Mouse (Mus musculus): Measurements from ENCODE around the gene Cox10. TPM values are rescaled to one million over a fixed set of nuclear protein-coding genes. Genes with fewer than 3 reads are reported as not detected.

Cox10 gene
- polyA plus RNA-seq, 1 experiment from 2014 or later, result 7.4 TPM

- Histone ChIP-seq H3K36me3 (ENCODE audit: control insufficient read depth, insufficient read depth) (no peaks in the 10 kb centered on the region), H3K4me1 (ENCODE audit: control insufficient read depth, low read depth, low read length) (no peaks in the 10 kb centered on the region), H3K27ac (ENCODE audit: low read length) (no peak overlapping the region), H3K27me3 (ENCODE audit: control insufficient read depth, insufficient read depth, low read depth, low read length) (no peaks in the 10 kb centered on the region), H3K4me3 (ENCODE audit: low read depth, low read length) (no peak overlapping the region), H3K9me3 (replicated peaks; ENCODE audit: control insufficient read depth, low read length) (no peaks in the 10 kb centered on the region), H3K4me2 (ENCODE audit: low read depth, low read length) (no peak overlapping the region), H3K9ac (ENCODE audit: low read depth, low read length) (no peak overlapping the region)
- 79% methylated on average over 4 of the region's 4 CpGs for WGBS (ENCODE audit: insufficient replicate concordance)
- ATAC-seq (ENCODE audit: low read depth), result no peak
Observed at GRCm38 (mm10) chr11:64062226-64062625, 17.0 kb downstream of the Cox10 start.

- H3K9ac ChIP-seq (ENCODE audit: low read depth, low read length), result no peak overlapping the region
- H3K27ac ChIP-seq (ENCODE audit: low read length), result no peak overlapping the region
- H3K9me3 ChIP-seq (replicated peaks; ENCODE audit: control insufficient read depth, low read length), result no peaks in the 10 kb centered on the region
- no peak overlapping the region for H3K4me3 ChIP-seq (ENCODE audit: low read depth, low read length)
- ATAC-seq (ENCODE audit: low read depth), result no peak
- 25% methylated on average over 2 of the region's 2 CpGs for WGBS (ENCODE audit: insufficient replicate concordance)
- H3K27me3 ChIP-seq (ENCODE audit: control insufficient read depth, insufficient read depth, low read depth, low read length), result no peaks in the 10 kb centered on the region
- no peak overlapping the region for H3K4me2 ChIP-seq (ENCODE audit: low read depth, low read length)
- H3K36me3 ChIP-seq (ENCODE audit: control insufficient read depth, insufficient read depth), result no peaks in the 10 kb centered on the region
- H3K4me1 ChIP-seq (ENCODE audit: control insufficient read depth, low read depth, low read length), result no peaks in the 10 kb centered on the region
Observed at GRCm38 (mm10) chr11:64059305-64059704, 20.0 kb downstream of the Cox10 start.

- Histone ChIP-seq H3K4me1 (ENCODE audit: control insufficient read depth, low read depth, low read length) (no peaks in the 10 kb centered on the region), H3K4me2 (ENCODE audit: low read depth, low read length) (no peak overlapping the region), H3K36me3 (ENCODE audit: control insufficient read depth, insufficient read depth) (no peaks in the 10 kb centered on the region), H3K9me3 (replicated peaks; ENCODE audit: control insufficient read depth, low read length) (no peaks in the 10 kb centered on the region), H3K9ac (ENCODE audit: low read depth, low read length) (no peak overlapping the region), H3K4me3 (ENCODE audit: low read depth, low read length) (no peak overlapping the region), H3K27me3 (ENCODE audit: control insufficient read depth, insufficient read depth, low read depth, low read length) (no peaks in the 10 kb centered on the region), H3K27ac (ENCODE audit: low read length) (no peak overlapping the region)
- WGBS (ENCODE audit: insufficient replicate concordance), result 80% methylated on average over 3 of the region's 3 CpGs
- ATAC-seq (ENCODE audit: low read depth), result no peak
Observed at GRCm38 (mm10) chr11:64058474-64058873, 20.8 kb downstream of the Cox10 start.

GRCm38 (mm10) chr11:64053371-64053770 is 25.9 kb downstream of the Cox10 start:
- WGBS (ENCODE audit: insufficient replicate concordance), result 67% methylated on average over 5 of the region's 5 CpGs
- Histone ChIP-seq H3K27ac (ENCODE audit: low read length) (no peak overlapping the region), H3K4me2 (ENCODE audit: low read depth, low read length) (no peak overlapping the region), H3K4me1 (ENCODE audit: control insufficient read depth, low read depth, low read length) (no peaks in the 10 kb centered on the region), H3K4me3 (ENCODE audit: low read depth, low read length) (no peak overlapping the region), H3K36me3 (ENCODE audit: control insufficient read depth, insufficient read depth) (no peaks in the 10 kb centered on the region), H3K9ac (ENCODE audit: low read depth, low read length) (no peak overlapping the region), H3K27me3 (ENCODE audit: control insufficient read depth, insufficient read depth, low read depth, low read length) (no peaks in the 10 kb centered on the region), H3K9me3 (replicated peaks; ENCODE audit: control insufficient read depth, low read length) (no peaks in the 10 kb centered on the region)
- ATAC-seq (ENCODE audit: low read depth), result no peak

DNA sequence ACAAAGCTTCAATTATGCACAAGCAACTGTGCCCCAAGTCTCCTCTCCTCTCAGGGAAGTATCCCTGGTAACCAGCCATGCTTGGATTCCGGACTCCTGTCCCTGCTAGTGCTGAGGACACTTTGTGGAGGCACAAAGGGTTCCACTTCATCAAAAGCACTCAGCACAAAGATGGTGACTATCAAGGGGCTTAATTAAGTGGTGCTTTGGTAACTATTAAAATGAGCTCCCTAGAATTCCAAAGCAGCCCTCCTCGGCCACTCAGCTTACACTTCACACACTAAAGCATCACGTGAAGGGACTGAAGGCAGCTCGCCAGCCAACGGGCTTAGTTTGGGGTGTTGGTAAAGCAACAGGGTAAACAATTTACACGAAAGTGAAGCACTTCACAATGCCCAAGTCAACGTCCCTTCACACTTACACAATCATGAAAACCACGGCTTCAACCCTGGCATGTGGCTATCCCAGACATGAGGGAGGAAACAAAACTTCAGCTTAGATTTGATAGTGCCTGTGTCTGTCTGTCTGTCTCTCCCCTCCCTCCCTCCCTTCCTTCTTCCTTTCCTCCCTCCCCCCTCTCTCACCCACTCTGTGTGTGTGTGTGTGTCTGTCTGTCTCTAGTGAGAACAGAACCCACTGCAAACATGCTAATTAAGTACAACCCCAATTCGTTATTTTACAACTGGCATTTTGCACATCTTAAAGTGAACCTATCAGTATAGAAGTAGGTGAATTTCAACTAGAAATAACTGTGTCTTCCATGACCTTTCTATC is 27.9 kb downstream of the Cox10 start:
- Histone ChIP-seq H3K27ac (ENCODE audit: low read length) (no peak overlapping the region), H3K27me3 (ENCODE audit: control insufficient read depth, insufficient read depth, low read depth, low read length) (no peaks in the 10 kb centered on the region), H3K36me3 (ENCODE audit: control insufficient read depth, insufficient read depth) (no peaks in the 10 kb centered on the region), H3K9me3 (replicated peaks; ENCODE audit: control insufficient read depth, low read length) (no peaks in the 10 kb centered on the region), H3K4me2 (ENCODE audit: low read depth, low read length) (no peak overlapping the region), H3K4me1 (ENCODE audit: control insufficient read depth, low read depth, low read length) (no peaks in the 10 kb centered on the region), H3K4me3 (ENCODE audit: low read depth, low read length) (no peak overlapping the region), H3K9ac (ENCODE audit: low read depth, low read length) (no peak overlapping the region)
- ATAC-seq (ENCODE audit: low read depth), result no peak
- whole genome bisulfite sequencing (ENCODE audit: insufficient replicate concordance), result 50% methylated on average over 9 of the region's 9 CpGs

DNA sequence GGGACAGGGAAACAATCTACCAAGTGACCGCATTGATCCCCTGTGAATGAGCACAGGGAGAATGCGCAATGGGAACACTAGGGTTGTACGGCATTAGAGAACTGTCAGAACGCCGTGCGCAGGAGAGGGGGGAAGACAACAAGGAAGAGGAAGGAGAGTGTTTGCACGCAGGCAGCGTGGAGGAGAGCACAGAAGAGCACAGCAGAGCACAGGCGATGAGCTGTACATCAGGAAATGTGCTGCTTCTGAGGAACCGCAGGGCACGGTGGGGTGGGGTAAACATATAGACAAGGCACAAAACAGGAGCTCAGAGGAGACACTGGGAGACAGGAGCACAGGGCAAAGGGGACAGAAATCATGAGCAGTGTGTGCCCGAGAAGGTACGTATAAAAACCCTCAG is 31.8 kb downstream of the Cox10 start:
- no peak overlapping the region for H3K4me3 ChIP-seq (ENCODE audit: low read depth, low read length)
- no peaks in the 10 kb centered on the region for H3K27me3 ChIP-seq (ENCODE audit: control insufficient read depth, insufficient read depth, low read depth, low read length)
- no peak overlapping the region for H3K4me2 ChIP-seq (ENCODE audit: low read depth, low read length)
- 0 out of 2 replicates have a peak, but pooled peaks have one; percentile 16 for ATAC-seq (ENCODE audit: low read depth)
- no peak overlapping the region for H3K9ac ChIP-seq (ENCODE audit: low read depth, low read length)
- no peaks in the 10 kb centered on the region for H3K4me1 ChIP-seq (ENCODE audit: control insufficient read depth, low read depth, low read length)
- H3K36me3 ChIP-seq (ENCODE audit: control insufficient read depth, insufficient read depth), result no peaks in the 10 kb centered on the region
- H3K9me3 ChIP-seq (replicated peaks; ENCODE audit: control insufficient read depth, low read length), result no peaks in the 10 kb centered on the region
- no peak overlapping the region for H3K27ac ChIP-seq (ENCODE audit: low read length)
- 47% methylated on average over 13 of the region's 13 CpGs for WGBS (ENCODE audit: insufficient replicate concordance)

- no peaks in the 10 kb centered on the region for H3K27me3 ChIP-seq (ENCODE audit: control insufficient read depth, insufficient read depth, low read depth, low read length)
- H3K9ac ChIP-seq (ENCODE audit: low read depth, low read length), result no peak overlapping the region
- no peaks in the 10 kb centered on the region for H3K36me3 ChIP-seq (ENCODE audit: control insufficient read depth, insufficient read depth)
- 79% methylated on average over 4 of the region's 4 CpGs for WGBS (ENCODE audit: insufficient replicate concordance)
- no peaks in the 10 kb centered on the region for H3K4me1 ChIP-seq (ENCODE audit: control insufficient read depth, low read depth, low read length)
- H3K4me2 ChIP-seq (ENCODE audit: low read depth, low read length), result no peak overlapping the region
- H3K9me3 ChIP-seq (replicated peaks; ENCODE audit: control insufficient read depth, low read length), result no peaks in the 10 kb centered on the region
- ATAC-seq (ENCODE audit: low read depth), result no peak
- H3K27ac ChIP-seq (ENCODE audit: low read length), result no peak overlapping the region
- no peak overlapping the region for H3K4me3 ChIP-seq (ENCODE audit: low read depth, low read length)
Observed at GRCm38 (mm10) chr11:64045041-64045440, 34.2 kb downstream of the Cox10 start.

GRCm38 (mm10) chr11:64044024-64044423 is 35.2 kb downstream of the Cox10 start:
- Histone ChIP-seq H3K4me1 (ENCODE audit: control insufficient read depth, low read depth, low read length) (no peaks in the 10 kb centered on the region), H3K27ac (ENCODE audit: low read length) (no peak overlapping the region), H3K4me3 (ENCODE audit: low read depth, low read length) (no peak overlapping the region), H3K9ac (ENCODE audit: low read depth, low read length) (no peak overlapping the region), H3K4me2 (ENCODE audit: low read depth, low read length) (no peak overlapping the region), H3K36me3 (ENCODE audit: control insufficient read depth, insufficient read depth) (no peaks in the 10 kb centered on the region), H3K27me3 (ENCODE audit: control insufficient read depth, insufficient read depth, low read depth, low read length) (no peaks in the 10 kb centered on the region), H3K9me3 (replicated peaks; ENCODE audit: control insufficient read depth, low read length) (no peaks in the 10 kb centered on the region)
- no peak for ATAC-seq (ENCODE audit: low read depth)
- 68% methylated on average over 3 of the region's 3 CpGs for WGBS (ENCODE audit: insufficient replicate concordance)

DNA sequence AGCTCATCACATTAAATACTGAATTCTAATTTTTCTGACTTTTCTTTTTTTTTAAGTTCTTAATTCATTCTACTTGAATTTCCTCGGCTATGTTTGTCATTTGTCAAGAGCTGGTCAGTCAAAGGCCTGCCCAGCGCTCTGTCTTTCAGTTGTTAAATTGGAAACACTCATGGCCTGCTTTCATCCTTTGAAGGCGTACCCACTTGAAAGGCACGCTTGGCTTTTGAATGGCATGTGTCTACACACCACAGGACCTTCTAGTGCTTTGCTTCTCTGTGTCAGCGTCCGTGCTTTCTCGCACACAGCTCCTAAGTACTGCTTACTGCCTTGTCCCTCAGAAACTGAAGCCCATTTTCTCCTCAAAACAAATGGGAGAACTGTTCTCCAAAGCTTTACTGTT is 38.0 kb downstream of the Cox10 start:
- H3K36me3 ChIP-seq (ENCODE audit: control insufficient read depth, insufficient read depth), result no peaks in the 10 kb centered on the region
- no peak overlapping the region for H3K27ac ChIP-seq (ENCODE audit: low read length)
- no peak overlapping the region for H3K4me3 ChIP-seq (ENCODE audit: low read depth, low read length)
- no peaks in the 10 kb centered on the region for H3K27me3 ChIP-seq (ENCODE audit: control insufficient read depth, insufficient read depth, low read depth, low read length)
- no peak overlapping the region for H3K4me2 ChIP-seq (ENCODE audit: low read depth, low read length)
- WGBS (ENCODE audit: insufficient replicate concordance), result 81% methylated on average over 7 of the region's 7 CpGs
- no peak overlapping the region for H3K9ac ChIP-seq (ENCODE audit: low read depth, low read length)
- no peaks in the 10 kb centered on the region for H3K9me3 ChIP-seq (replicated peaks; ENCODE audit: control insufficient read depth, low read length)
- H3K4me1 ChIP-seq (ENCODE audit: control insufficient read depth, low read depth, low read length), result peaks cover 4% of the 10 kb centered on the region
- no peak for ATAC-seq (ENCODE audit: low read depth)
